Mouse (Mus musculus): Measurements from ENCODE around the gene Dcdc2a.
A peak's percentile ranks its signal among the peaks of the same experiment; 100 is the strongest.

The Dcdc2a gene

DNA sequence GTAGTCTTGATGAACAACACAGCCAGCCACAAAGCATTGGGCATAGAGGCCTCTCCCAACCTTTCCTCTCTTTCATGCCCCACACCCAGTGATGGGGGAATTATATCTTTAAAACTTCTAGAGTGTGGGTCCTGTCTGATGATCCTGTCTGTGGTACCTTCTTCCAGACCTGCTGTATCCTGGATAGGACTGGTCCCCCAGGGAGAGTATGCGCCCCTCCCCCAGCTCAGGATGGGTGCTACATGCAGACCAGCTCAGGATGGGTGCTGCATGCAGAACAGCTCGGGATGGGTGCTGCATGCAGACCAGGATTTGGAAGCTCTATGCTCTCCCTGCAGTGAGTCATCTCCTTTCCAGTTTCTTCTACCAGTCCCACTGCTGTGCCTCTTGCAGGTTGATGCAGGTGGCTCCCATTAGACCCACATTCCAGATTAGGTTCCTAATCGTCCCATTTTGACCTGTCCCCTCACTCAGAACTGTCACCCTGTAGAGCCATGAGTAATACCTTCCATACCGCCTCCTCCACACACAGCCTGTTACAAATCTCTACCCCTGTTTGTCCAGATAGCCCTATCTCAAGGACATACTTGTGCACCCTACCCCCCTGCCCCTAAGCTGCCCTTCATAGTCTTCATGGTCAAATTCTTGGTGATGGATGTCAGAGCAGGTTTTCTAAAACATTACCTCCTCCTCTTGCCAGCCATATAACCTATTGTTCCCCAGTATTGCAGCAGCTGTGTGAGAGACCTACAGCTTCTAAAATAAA is 122.6 kb downstream of the Dcdc2a start:
- DNase-seq (ENCODE audit: low spot score in 2 of 2): no peak

DNA sequence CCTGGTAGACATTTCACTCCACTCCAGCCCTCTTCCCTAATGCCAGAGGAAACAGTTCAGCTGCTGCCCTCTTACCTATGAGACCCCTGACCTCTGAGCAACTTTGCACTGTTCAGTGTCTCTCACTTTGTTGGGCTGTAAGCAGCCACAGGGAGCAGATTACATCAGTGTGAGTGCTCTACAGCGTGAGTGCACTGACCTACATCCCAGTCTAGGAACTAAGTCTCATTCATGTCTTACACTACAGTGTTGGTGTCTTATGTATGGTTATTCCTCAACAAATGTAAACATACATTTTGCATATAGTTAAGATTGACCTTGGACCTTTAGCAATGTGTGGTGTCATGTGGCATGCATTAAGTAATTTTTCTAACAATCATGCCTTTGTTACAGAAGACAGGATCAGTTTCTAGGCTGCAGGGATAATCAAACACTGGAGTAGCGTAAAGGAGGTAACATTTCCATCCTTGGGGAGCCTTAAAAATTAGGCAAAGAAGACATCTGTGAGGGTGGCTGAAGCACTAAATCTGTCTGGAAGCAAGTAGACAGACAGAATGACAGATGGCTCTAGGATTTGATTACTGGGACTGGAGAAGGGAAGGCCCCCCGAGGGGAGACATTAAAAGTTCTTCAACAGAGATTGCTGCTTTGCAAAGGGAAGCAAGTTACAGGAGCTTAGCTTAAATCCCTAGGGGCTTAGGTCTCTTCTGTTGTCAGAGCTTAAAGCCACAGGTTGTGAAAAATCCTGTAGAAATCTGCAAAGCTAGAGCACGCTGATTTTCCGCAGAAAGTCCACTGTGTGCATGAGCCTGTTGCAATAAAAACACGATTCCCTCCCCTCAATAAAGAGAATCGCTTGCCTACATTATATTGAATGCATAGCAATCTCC is 130.9 kb downstream of the Dcdc2a start:
- no peak for DNase-seq (ENCODE audit: low spot score in 2 of 2)

DNA sequence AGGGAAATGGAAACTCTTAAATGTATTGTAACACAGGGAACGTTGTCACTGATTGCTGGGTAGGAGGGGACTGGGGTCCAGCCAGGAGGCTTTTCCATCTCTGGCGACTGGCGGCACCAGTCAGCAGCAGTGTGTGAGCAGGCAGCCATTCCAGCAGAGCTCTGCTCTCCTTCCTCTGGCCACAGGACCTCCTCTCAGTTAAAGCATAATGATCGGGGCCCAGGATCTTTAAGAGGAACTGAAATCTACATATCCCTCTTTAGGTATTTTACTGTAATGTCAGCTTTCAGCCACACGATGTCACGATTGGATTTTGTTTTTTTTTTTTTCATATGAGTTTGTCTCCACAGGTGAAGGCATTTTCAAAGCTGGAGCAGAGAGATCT is 131.5 kb downstream of the Dcdc2a start:
- DNase-seq (ENCODE audit: low spot score in 2 of 2): peak in 1 of 2 experiments; percentile 37

DNA sequence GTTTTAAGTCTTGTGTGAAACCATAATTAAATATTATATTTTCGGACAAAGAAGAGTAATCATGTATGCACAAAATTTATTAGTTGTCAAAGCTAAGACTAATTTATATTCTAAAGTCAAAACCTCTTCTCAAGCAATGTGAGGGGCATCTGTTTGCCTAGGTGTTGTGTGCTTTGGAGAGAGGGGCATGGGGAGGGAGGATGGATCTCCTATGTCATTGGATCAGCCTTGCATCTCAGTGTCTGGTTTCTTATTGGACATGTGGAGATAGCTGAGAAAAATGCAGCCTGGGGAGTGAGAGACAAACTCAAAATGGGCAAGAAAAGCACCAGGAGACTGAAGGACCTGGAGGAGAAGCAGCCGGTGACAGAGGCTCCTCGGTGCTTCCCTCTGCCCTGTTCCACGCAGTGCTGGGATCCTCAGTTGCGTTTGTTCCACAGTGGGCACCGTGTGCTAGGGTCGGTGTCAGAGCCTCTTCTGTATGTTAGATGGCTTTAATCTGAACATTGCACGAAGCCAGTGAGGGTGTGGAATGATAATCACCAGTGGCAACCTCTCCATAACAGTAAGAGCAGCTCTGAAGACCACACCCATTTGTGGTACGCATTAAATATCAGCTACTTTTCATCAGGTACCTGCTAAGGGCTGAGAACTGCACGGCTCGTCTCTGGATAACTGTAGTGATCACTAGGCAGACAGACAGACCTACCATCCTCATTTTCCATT is 133.8 kb downstream of the Dcdc2a start:
- no peak for DNase-seq (ENCODE audit: low spot score in 2 of 2)

DNA sequence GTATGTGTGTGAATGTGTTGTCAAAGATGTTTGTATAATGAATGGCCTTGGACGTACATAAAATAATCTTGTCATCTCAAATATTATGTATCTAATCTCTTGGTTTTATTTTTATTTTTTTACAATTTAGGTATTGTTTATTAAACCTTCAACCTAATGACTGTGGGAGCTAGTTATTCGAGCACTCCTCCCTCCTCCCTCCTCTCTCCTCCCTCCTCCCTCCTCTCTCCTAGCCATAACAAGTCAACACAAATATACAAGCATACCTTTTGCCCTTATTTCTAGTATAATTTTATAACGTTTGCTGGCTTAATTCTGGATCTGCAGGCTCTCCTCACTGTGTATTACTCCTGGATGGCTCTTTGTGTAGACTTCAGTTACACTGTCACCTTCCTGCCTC is 134.4 kb downstream of the Dcdc2a start:
- no peak for DNase-seq (ENCODE audit: low spot score in 2 of 2)

DNA sequence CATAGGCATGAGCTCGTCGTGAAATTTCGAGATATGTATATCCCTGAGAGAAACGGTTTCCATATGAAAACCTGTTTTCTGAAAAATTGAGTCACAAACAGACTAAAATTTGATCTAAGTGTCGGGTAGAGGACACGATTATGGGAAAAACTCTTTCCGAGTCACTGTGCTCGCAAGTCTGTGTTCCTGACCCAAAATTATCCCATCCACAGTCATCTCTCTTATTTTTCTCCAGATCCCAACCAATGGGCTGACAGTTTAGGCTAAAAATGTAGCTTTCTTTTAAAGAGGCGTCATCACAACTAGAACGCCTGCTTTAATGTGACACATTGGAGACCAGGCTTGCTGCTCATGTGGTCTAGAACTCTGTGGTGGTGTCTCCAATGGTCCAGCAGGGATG is 139.9 kb downstream of the Dcdc2a start:
- DNase-seq (ENCODE audit: low spot score in 2 of 2): no peak

DNA sequence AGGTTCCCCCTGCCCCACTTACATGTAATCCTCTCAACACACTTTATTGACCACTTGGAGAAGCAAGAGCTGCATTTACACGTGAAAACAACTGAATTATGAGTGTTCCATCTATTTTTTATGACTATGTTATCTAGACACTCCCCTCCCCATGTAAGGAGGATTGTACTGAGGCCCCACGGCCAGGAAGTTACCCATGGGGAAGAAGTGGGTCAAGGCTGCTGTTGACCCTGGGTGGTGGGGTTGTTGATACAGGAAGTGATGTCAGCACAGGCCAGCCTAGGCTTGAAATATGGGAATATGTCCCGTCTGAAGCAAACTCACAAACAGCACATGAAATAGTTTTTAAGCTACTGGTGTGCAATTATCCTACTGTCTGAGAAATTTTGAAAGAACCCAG is 144.1 kb downstream of the Dcdc2a start:
- DNase-seq (ENCODE audit: low spot score in 2 of 2): no peak

DNA sequence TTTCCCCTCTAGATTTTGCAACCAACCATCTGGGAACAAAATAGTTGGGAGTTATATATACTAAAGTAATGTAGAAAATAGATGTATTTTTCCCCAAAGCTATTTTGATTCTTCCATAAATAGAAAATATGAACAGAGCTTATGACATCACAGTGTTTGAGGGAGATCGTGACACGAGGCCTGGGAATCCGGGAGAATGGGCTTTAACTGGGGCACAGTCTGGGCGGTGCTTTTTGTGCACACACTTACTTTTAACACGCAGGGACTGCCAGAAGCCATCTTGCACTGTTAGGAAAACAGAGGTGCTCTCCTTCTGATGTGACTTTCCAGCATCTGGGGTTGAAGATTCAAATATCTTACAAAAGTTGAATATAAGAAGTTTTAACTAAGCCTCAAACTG is 151.1 kb downstream of the Dcdc2a start:
- DNase-seq (ENCODE audit: low spot score in 2 of 2): no peak

DNA sequence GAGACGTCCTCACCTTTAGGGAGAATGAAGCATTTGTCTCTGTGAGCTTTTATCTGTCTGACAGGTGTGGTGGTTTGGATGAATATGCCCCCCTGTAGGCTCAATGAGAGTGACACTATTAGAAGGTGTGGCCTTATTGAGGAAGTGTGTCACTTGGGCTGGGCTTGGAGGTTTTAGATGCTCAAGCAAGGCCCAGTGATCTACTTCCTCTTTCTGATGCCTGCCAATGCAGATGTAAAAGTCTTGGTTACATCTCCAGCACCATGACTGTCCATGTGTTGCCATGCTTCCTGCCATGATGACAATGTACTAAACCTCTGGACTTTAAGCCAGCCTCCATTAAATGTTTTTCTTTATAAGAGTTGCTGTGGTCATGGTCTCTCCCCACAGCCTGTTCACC is 162.6 kb downstream of the Dcdc2a start:
- DNase-seq (ENCODE audit: low spot score in 2 of 2): no peak

DNA sequence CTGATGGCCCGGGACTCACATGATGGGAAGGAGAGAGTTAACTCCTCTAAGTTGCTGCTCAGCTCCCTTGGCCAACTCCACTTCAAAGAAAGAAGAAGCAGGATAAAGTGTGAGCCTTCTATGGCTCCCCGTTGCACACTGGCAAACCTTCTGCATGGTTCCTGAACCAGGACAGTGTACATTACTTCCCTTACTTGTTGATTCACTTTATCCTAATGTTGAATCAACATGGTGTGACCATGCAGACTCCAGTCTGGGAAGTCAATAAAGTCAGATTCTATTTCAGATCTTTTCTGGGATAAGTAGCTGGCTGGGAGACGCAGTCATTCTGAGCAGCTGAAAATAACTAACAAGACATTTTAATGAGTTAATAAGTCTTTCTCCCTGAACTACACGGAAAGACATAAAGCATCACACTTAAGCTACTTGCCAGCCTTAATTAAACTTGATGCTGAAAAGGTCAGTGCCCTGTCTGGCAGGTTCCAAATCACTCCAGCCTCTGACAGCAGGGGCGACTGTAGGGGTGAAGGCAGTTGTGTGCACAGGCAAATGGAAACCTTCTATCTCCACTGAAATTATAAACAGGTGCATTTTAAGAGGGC is 164.5 kb downstream of the Dcdc2a start:
- no peak for DNase-seq (ENCODE audit: low spot score in 2 of 2)

DNA sequence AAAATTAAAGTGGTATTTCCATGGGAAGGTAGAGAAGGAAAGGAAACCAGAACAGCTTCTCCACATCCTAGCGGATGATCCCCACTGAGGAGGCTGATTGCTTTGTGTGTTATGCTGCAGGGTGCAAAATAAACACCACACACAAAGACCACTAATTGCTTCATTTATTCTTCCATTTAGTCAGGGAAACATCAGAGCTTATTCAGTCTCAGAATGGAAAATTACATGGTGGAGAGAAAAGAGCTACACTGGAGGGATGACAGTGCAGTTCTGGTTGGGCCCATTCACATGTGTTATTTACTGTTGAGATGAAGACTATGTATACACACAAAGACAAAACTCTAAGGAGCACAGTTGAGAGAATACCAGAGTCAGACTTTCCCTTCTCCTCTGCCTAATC is 196.1 kb downstream of the Dcdc2a start:
- DNase-seq (ENCODE audit: low spot score in 2 of 2): no peak

DNA sequence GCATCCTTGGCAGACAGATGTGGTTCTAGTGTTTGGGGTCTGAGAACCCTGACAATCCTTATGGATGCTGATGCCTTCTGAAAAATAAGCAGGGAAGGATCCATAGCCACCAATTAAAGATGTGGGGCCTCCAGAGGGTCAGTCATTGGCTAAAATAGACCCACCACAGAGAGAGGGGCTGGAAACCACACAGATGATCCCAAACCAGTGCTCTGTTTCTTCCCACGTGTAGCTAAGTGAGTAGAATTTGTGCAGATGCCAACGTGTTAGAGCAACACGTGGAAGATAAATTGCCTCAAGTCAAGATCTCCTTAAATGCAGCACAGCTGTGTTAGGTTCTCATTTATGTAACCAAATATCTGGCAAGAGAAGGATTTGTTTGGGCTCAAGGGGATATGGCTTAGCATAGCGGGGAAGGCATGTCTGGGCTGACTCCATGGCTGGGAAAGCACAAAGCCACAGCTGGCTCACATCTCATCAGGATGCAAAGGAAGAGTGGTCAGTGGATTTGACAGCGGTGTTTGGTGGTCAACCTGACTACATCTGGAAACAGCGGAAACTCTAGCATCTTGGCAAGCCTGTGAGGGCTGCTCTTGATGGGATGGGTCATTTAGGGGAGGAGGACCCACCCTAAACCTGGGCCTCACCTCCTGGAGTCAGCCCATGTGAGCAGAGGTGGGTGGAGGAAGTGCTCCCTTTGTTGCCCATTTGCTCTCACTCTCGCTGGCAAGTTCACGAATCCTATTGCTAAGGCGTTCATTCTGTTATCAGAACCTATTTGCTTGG is 198.9 kb downstream of the Dcdc2a start:
- DNase-seq (ENCODE audit: low spot score in 2 of 2): no peak

DNA sequence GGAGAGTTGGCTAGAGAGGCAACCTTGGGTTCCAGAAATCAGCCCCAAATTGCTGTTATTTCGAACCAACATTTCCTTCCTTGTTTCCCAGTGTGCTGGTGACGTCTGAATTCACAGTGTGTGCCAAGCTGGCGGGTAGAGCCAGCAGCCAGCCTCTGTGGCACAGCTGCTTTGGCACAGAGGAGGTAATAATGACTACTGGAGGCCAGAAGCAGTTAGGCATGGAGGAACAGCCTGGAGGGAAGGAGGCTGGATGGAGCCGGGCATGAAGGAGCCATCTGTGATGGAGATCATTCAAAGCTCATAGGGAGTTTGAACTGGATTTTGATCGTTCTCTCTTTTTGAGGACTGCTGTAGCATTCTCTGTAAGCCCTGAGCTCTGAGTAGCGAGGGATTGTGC is 201.8 kb downstream of the Dcdc2a start:
- DNase-seq (ENCODE audit: low spot score in 2 of 2): no peak
